Mouse (Mus musculus) liver, embryonic 13.5 days (tissue): ENCODE measurements around the gene Frk. TPM values are rescaled to one million over a fixed set of nuclear protein-coding genes. Genes with fewer than 3 reads are reported as not detected.

ENCODE experiments used
- ATAC-seq: fragments of 200-750 bp; cut with Nextera tagmentation; 2 replicates; pipeline ENCODE4 v1.8.0; 2017; ENCODE audit warnings: low read depth, mild to moderate bottlenecking, moderate number of reproducible peaks, moderate library complexity
- DNase-seq: peaks from one replicate; pipeline ENCODE4 v3.0.0; 2022
- H3K27ac ChIP-seq: fragments of 300-500 bp; sonication (generic); 2 replicates; pipeline ENCODE4 v1.5.1; 2015; ENCODE audit warnings: moderate library complexity, mild to moderate bottlenecking, inconsistent platforms
- H3K27me3 ChIP-seq: fragments of 300-500 bp; sonication (generic); 2 replicates; pipeline ENCODE4 v1.6.1; 2015; ENCODE audit warnings: mild to moderate bottlenecking, inconsistent platforms
- H3K36me3 ChIP-seq: fragments of 300-500 bp; sonication (generic); 2 replicates; pipeline ENCODE4 v1.6.1; 2015; ENCODE audit warnings: mild to moderate bottlenecking, inconsistent platforms
- H3K4me1 ChIP-seq: fragments of 300-500 bp; sonication (generic); replicated peaks from 2 replicates; pipeline ENCODE4 v1.6.1; 2015; ENCODE audit warnings: inconsistent platforms
- H3K4me2 ChIP-seq: fragments of 300-500 bp; sonication (generic); 2 replicates; pipeline ENCODE4 v1.6.1; 2015; ENCODE audit warnings: inconsistent platforms, mild to moderate bottlenecking, moderate library complexity
- H3K4me3 ChIP-seq: fragments of 300-500 bp; sonication (generic); replicated peaks from 2 replicates; pipeline ENCODE4 v1.5.1; 2015; ENCODE audit warnings: mild to moderate bottlenecking, inconsistent platforms
- H3K9ac ChIP-seq: fragments of 300-500 bp; sonication (generic); 2 replicates; pipeline ENCODE4 v1.6.1; 2015; ENCODE audit warnings: mild to moderate bottlenecking, inconsistent platforms
- H3K9me3 ChIP-seq: fragments of 300-500 bp; sonication (generic); replicated peaks from 2 replicates; pipeline ENCODE4 v1.6.1; 2016; ENCODE audit warnings: inconsistent platforms
- WGBS: fragments of 180-500 bp; shearing (Covaris S2); methylation state at CpG from one replicate; pipeline ENCODE4 v1.1.7; 2015; ENCODE audit not compliant: insufficient replicate concordance; 5-methylcytosine and 5-hydroxymethylcytosine counted together
- polyA plus RNA-seq: library from polyadenylated mRNA; unstranded; fragments of >200 nt; fragmentation: Nextera tagmentation; extraction: Ambion mirVana; gene quantifications from 2 replicates; pipeline ENCODE4 v1.2.1, GENCODE M21; 2015

Frk gene
- polyA plus RNA-seq, 1 experiment from 2014 or later: 1.1 TPM

- DNase-seq (no peak), ATAC-seq (no peak)
- no peak overlapping the region for H3K27ac ChIP-seq
- no peaks in the 10 kb centered on the region for H3K9me3 ChIP-seq
- H3K36me3 ChIP-seq: no peaks in the 10 kb centered on the region
- H3K9ac ChIP-seq: no peak overlapping the region
- H3K4me3 ChIP-seq: no peak overlapping the region
- H3K4me2 ChIP-seq: no peak overlapping the region
- H3K27me3 ChIP-seq: no peaks in the 10 kb centered on the region
- no peaks in the 10 kb centered on the region for H3K4me1 ChIP-seq
- WGBS: 45% methylated on average over 3 of the region's 3 CpGs
These were observed 28.0 kb downstream of the Frk start for GRCm38 (mm10) chr10:34511192-34511591.

GRCm38 (mm10) chr10:34512551-34512950, 29.4 kb downstream of the Frk start:
- no peak overlapping the region for H3K4me3 ChIP-seq
- no peaks in the 10 kb centered on the region for H3K4me1 ChIP-seq
- no peaks in the 10 kb centered on the region for H3K27me3 ChIP-seq
- H3K9ac ChIP-seq: no peak overlapping the region
- WGBS: 35% methylated on average over 4 of the region's 4 CpGs
- no peak overlapping the region for H3K27ac ChIP-seq
- no peaks in the 10 kb centered on the region for H3K9me3 ChIP-seq
- H3K4me2 ChIP-seq: no peak overlapping the region
- no peaks in the 10 kb centered on the region for H3K36me3 ChIP-seq
- ATAC-seq (no peak), DNase-seq (no peak)

GRCm38 (mm10) chr10:34525598-34525997, 42.4 kb downstream of the Frk start:
- ATAC-seq (no peak), DNase-seq (no peak)
- Histone ChIP-seq H3K27ac (no peak overlapping the region), H3K4me1 (no peaks in the 10 kb centered on the region), H3K4me2 (no peak overlapping the region), H3K9ac (no peak overlapping the region), H3K4me3 (no peak overlapping the region), H3K36me3 (no peaks in the 10 kb centered on the region), H3K27me3 (no peaks in the 10 kb centered on the region), H3K9me3 (no peaks in the 10 kb centered on the region)
- WGBS: 52% methylated on average over 1 of the region's 1 CpGs

GRCm38 (mm10) chr10:34531766-34532165, 48.6 kb downstream of the Frk start:
- 50% methylated on average over 1 of the region's 1 CpGs for WGBS
- no peaks in the 10 kb centered on the region for H3K27me3 ChIP-seq

GRCm38 (mm10) chr10:34532507-34532906, 49.3 kb downstream of the Frk start:
- H3K4me2 ChIP-seq: no peak overlapping the region
- H3K36me3 ChIP-seq: no peaks in the 10 kb centered on the region
- no peaks in the 10 kb centered on the region for H3K27me3 ChIP-seq
- DNase-seq: no peak
- H3K27ac ChIP-seq: no peak overlapping the region
- H3K4me1 ChIP-seq: no peaks in the 10 kb centered on the region
- 25% methylated on average over 1 of the region's 1 CpGs for WGBS
- no peak for ATAC-seq
- H3K9ac ChIP-seq: no peak overlapping the region
- no peaks in the 10 kb centered on the region for H3K9me3 ChIP-seq
- H3K4me3 ChIP-seq: no peak overlapping the region

More at GRCm38 (mm10) chr10:34531766-34532165, 48.6 kb downstream of the Frk start:
- DNase-seq (no peak), ATAC-seq (no peak)
- Histone ChIP-seq H3K27ac (no peak overlapping the region), H3K9ac (no peak overlapping the region), H3K36me3 (no peaks in the 10 kb centered on the region), H3K4me3 (no peak overlapping the region), H3K9me3 (no peaks in the 10 kb centered on the region), H3K4me1 (no peaks in the 10 kb centered on the region), H3K4me2 (no peak overlapping the region)

- WGBS: 64% methylated on average over 2 of the region's 2 CpGs
- no peak for ATAC-seq
- H3K27me3 ChIP-seq: no peaks in the 10 kb centered on the region
- no peaks in the 10 kb centered on the region for H3K9me3 ChIP-seq
- DNase-seq: no peak
- H3K27ac ChIP-seq: no peak overlapping the region
- H3K9ac ChIP-seq: no peak overlapping the region
- H3K36me3 ChIP-seq: no peaks in the 10 kb centered on the region
- H3K4me3 ChIP-seq: no peak overlapping the region
- no peak overlapping the region for H3K4me2 ChIP-seq
- no peaks in the 10 kb centered on the region for H3K4me1 ChIP-seq
These were observed 57.5 kb downstream of the Frk start for GRCm38 (mm10) chr10:34540687-34541086.

GRCm38 (mm10) chr10:34541717-34542490, 58.7 kb downstream of the Frk start:
- Histone ChIP-seq H3K27me3 (no peaks in the 10 kb centered on the region), H3K4me1 (no peaks in the 10 kb centered on the region), H3K9ac (no peak overlapping the region), H3K4me2 (no peak overlapping the region), H3K4me3 (no peak overlapping the region), H3K27ac (no peak overlapping the region), H3K9me3 (no peaks in the 10 kb centered on the region), H3K36me3 (no peaks in the 10 kb centered on the region)
- 52% methylated on average over 3 of the region's 3 CpGs for WGBS
- ATAC-seq (no peak), DNase-seq (no peak)

GRCm38 (mm10) chr10:34550612-34551011, 67.4 kb downstream of the Frk start:
- DNase-seq: no peak
- Histone ChIP-seq H3K27me3 (no peaks in the 10 kb centered on the region), H3K27ac (no peak overlapping the region), H3K4me1 (no peaks in the 10 kb centered on the region), H3K36me3 (no peaks in the 10 kb centered on the region), H3K4me2 (no peak overlapping the region), H3K9me3 (no peaks in the 10 kb centered on the region), H3K9ac (no peak overlapping the region), H3K4me3 (no peak overlapping the region)
- no peak for ATAC-seq
- whole genome bisulfite sequencing: 57% methylated on average over 5 of the region's 5 CpGs

- H3K9ac ChIP-seq: no peak overlapping the region
- 60% methylated on average over 5 of the region's 5 CpGs for WGBS
- no peak for ATAC-seq
These were observed 68.4 kb downstream of the Frk start for GRCm38 (mm10) chr10:34551636-34552035.

GRCm38 (mm10) chr10:34563518-34564176, 80.4 kb downstream of the Frk start:
- Histone ChIP-seq H3K27ac (no peak overlapping the region), H3K4me3 (no peak overlapping the region), H3K36me3 (no peaks in the 10 kb centered on the region), H3K4me1 (no peaks in the 10 kb centered on the region), H3K27me3 (no peaks in the 10 kb centered on the region), H3K9ac (no peak overlapping the region), H3K9me3 (no peaks in the 10 kb centered on the region), H3K4me2 (no peak overlapping the region)
- WGBS: 69% methylated on average over 1 of the region's 1 CpGs
- DNase-seq: no peak
- ATAC-seq: no peak

More at GRCm38 (mm10) chr10:34551636-34552035, 68.4 kb downstream of the Frk start:
- H3K4me2 ChIP-seq: no peak overlapping the region
- no peaks in the 10 kb centered on the region for H3K9me3 ChIP-seq
- no peak overlapping the region for H3K4me3 ChIP-seq
- no peak for DNase-seq
- H3K36me3 ChIP-seq: no peaks in the 10 kb centered on the region
- H3K27ac ChIP-seq: no peak overlapping the region
- H3K27me3 ChIP-seq: no peaks in the 10 kb centered on the region
- no peaks in the 10 kb centered on the region for H3K4me1 ChIP-seq

- no peak for ATAC-seq
- Histone ChIP-seq H3K27me3 (no peaks in the 10 kb centered on the region), H3K4me1 (no peaks in the 10 kb centered on the region)
These were observed 132.3 kb downstream of the Frk start for GRCm38 (mm10) chr10:34615474-34615873.

GRCm38 (mm10) chr10:34617216-34617615, 134.0 kb downstream of the Frk start:
- no peak overlapping the region for H3K27ac ChIP-seq
- H3K27me3 ChIP-seq: no peaks in the 10 kb centered on the region
- H3K4me1 ChIP-seq: no peaks in the 10 kb centered on the region
- ATAC-seq: no peak
- H3K4me3 ChIP-seq: no peak overlapping the region
- WGBS: 44% methylated on average over 2 of the region's 2 CpGs
- H3K9me3 ChIP-seq: no peaks in the 10 kb centered on the region
- no peak for DNase-seq
- no peak overlapping the region for H3K4me2 ChIP-seq
- H3K36me3 ChIP-seq: no peaks in the 10 kb centered on the region
- H3K9ac ChIP-seq: no peak overlapping the region

More at GRCm38 (mm10) chr10:34615474-34615873, 132.3 kb downstream of the Frk start:
- no peak for DNase-seq
- Histone ChIP-seq H3K36me3 (no peaks in the 10 kb centered on the region), H3K9ac (no peak overlapping the region), H3K9me3 (no peaks in the 10 kb centered on the region), H3K4me3 (no peak overlapping the region), H3K4me2 (no peak overlapping the region), H3K27ac (no peak overlapping the region)
